Mouse (Mus musculus): ENCODE measurements around the gene Sergef.

Gene Sergef

DNA sequence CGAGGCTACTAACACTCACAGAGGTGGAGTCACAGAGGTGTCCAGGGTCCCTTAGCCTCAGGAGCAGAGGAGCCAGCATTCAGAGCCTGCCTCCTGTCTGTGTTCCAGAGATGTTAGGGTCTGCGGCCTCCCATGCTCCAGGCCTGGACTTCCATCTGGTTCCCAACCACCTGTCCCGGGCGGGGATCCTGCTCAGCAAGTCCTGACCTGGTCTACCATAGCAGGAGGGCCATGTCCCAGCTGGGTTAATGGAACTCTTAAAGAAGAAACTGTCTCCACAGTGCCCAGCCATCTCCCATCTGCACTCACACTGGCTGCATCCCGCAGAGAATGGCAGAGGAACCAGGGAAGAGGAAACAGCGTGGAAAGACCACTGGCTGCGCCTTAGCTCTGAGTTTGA lies 234.9 kb downstream of the Sergef start:
- no peak for DNase-seq (ENCODE audit: low spot score in 2 of 2)

DNA sequence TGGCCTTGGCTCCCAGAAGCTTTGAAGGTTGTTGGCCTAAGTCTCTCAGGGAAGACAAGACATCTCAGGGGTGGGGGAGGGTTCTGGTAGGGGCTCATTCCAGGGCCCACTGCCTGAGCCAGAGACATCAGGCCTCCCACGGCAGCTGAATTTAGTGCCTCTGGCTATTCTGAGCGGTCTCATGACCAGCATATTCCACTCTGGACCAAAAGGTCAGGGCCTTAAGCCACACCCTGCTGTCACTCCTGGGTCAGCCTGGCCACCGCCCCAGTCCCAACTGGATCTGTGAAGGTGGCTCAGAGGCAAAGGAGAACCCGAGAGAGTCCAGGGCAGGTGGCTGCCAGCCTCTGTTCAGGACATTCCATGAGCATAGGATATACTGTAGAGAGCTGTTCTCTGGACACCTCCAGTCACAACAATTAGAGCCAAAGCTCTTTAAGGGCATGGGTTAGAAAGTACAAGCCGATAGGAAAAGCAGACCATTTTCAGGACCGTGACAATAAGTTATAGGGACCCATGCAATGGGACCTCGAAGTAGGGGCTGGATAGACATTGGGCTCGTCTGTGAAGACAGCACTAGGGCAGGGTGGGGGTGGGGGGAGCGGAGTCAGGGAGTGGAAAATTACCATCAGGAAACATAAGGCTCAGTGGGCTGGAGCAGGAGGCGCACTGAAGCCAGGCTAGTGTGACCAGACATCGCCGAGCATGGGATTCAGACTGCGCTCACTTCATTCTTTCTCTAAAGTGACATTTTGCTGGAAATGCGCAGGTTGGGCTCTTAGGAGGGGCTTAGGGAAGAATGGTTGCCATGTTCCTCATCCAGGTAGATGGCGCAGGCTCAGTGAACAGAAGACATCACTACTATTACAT lies 235.8 kb downstream of the Sergef start:
- no peak for DNase-seq (ENCODE audit: low spot score in 2 of 2)

DNA sequence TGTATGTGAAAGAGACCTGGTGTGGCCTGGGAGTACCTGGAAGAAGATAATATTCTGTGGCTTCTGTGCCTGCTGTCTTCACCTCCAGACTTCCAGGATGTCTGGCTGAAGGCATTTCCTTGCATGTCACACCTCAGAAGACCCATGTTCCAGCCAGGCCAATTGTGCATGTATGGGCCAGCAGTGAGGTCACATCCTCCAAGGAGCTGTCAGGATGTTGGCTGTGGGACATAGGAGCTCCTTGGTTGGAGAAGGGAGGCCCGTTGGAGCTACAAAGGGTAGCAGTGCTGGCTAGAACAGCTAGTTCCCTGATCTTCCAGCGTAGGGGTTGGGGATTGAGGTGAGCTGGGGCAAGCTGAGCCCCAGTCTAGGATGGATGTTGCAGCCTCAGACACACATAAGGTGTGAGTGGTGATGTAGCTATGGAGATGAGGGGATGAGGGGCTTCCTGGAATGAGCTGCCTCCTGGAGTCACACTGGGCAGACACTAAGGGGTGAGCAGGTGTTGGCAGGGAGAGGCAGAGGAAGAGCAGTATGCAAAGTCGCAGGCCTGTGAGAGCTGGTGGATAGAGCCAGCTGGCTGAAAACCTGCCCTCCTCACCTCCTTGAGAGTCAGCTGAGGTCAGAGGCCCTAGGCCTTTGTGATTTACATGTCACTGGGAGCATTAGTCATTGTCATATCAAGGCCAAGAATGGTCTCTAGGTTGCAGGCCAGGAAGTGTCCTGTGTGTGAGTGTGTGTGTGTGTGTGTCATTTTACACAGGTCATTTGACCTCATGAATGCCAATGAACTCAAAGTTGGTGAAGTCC lies 238.0 kb downstream of the Sergef start:
- DNase-seq (ENCODE audit: low spot score in 2 of 2) = no peak

DNA sequence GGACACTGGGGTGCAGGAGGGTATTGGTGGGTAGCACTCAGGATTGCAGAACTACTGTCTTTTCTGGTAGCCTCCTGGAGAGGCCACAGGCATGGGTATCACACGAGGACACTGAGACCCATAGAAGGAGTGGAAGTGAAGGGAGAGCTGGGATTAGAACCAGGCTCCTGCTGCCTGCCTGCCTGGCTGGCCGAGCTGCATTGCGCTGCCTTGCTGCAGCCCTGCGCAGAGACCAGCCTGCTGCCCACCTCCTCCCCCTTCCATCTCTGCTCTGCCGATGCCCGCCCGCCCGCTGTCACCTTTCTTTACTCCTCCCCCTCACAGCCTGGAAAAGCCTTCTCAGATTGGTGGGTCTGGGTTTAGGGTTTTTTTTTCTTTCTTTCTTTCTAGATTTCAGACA lies 239.3 kb downstream of the Sergef start:
- DNase-seq (ENCODE audit: low spot score in 2 of 2) = no peak

DNA sequence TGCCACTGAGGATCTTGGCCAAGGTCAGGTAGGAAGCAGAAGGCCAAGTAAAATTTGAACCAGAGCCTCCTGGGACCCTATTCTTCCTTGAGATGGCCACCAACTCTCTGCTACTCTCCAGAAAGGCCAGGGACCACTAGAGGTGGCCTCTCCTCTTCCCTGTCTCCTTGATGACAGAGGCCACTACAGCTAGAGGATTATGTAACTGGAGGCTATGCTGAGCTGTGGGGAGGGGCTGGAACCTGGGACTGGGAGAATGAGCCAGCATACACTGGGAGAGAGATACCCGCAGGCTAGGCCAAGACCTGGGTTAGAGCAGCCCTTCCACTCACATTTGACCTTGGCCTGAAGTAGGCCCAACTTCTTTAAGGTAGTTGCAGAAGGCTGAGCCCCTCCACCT lies 239.9 kb downstream of the Sergef start:
- DNase-seq (ENCODE audit: low spot score in 2 of 2) = no peak

DNA sequence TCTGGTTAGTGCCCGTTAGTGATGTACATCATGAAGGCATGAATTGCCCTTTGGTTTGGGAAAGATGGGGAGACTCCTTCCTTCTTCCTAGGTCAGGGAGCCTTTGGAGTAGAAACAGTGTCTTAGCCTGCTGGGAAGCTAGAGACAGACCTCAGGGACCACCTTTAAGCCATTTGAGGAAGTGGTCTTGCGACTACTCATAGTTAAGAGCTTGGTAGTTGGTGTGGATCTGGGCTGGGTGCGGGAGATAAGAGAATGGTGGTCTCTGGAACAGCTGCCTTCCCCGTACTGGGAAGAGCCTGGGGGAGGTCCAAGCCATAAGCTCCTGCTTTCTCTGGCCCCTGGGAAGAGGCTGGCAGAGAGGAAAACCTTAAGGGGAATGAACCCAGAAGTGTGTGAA lies 241.0 kb downstream of the Sergef start:
- DNase-seq (ENCODE audit: low spot score in 2 of 2) = no peak

DNA sequence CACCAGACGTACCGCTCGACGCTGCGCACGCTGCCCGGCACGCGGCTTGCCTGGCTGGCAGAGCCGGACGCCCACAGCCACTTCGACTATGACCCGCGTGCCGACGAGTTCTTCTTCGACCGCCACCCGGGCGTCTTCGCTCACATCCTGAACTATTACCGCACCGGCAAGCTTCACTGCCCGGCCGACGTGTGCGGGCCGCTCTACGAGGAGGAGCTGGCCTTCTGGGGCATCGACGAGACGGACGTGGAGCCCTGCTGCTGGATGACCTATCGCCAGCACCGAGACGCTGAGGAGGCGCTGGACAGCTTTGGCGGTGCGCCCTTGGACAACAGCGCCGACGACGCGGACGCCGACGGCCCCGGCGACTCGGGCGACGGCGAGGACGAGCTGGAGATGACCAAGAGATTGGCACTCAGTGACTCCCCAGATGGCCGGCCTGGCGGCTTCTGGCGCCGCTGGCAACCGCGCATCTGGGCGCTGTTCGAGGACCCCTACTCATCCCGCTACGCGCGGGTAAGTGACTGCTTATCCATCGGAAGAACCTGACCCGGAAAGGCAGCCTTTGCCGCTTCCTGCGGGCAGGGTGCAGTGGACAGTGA lies 241.8 kb downstream of the Sergef start:
- no peak for DNase-seq (ENCODE audit: low spot score in 2 of 2)

DNA sequence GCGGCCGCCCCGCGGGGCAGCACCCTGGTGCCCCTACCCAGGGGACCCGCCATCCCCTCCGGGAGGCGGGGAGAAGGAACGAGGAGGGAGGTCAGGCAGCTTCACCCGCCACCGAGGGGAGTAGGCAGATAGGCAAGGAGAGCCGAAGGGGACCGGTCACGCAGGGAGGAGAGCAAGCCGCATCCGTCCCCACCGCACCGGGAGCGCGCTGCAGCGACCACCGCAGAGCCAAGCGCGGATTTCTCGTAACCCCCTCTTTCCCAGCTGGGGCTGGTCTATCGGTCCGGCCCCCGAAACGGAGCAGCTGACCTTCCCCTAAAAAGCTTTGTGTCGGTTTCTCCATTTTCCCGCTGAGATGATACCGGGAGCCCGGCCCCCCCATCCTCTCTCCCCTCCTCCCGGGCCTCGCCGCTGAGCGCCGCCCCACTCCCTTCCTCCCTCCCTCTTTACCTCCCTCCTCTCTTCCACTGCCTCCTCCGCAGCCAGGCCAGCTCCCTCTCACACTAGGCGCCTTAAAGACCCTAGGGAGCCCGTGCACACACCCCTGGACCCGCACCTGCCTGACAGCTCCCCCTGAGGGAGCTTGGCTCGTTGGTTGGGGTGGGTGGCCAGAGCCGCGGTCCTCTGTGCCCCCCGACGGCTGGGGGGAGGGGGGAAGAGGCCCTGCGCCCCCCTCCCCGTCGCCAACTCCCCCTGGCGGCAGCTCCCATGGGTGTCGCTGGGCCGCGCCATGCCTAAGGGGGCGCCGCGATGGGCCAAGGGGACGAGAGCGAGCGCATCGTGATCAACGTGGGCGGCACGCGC lies 242.5 kb downstream of the Sergef start:
- peak; percentile 78 to 81 for DNase-seq (ENCODE audit: low spot score in 2 of 2)

DNA sequence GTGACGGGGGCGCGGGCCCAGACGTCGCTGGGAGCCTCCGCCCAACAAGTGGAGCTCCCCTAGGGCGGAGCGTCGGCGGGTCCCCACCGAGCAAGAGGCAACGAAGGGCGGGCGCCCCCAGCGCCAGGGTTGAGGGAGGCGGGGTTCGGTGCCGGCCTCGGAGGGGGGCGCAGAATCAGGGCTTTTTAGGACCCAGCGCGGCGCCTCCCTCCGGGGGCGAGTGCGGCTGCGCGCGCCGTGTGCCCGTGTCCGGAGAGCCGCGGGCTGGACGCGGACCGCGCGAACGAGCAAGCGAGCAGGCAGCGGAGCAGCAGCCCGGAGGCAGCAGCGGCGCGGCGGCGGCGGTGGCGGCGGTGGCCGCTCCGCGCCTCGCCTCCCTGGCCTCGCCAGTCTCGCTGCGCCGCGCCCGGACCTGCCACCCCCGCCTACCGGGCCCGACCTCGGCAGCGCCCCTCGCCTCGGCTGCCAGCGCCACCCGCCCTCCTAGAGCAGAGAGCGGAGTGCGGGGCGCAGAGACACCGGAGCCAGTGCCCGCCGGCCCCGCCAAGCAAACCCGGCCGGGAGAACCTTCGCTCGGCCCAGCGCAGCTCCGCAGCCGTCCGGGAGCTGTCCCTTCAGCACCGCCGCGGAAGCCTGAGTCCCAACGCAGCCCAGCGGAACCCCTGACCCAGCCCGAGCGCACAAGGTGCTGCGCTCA lies 243.2 kb downstream of the Sergef start, which contains the start of gene Kcnc1:
Kcnc1 (plus strand) TSS at position 267 of the 697 bp plus-strand sequence.
- peak; percentile 83 to 84 for DNase-seq (ENCODE audit: low spot score in 2 of 2)

DNA sequence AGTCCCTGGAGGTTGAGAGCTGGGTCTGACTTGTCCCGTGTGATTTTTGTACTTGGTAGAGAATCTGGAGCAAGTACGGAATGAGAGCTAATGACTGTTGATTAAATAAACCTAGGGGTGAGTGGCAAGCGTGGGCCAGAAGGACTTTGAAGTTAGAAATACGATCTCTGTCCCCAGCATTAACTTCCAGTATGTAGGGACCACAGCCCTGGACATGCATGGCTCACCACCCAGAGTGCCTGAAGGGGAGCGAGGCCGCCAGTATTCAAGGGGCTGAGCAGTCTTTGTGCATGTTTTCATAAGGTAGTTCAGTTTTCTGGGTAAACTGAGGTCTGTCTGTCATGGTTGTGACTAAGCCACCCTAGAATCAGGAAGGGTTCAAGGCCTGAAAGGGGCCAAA lies 244.0 kb downstream of the Sergef start:
- no peak for DNase-seq (ENCODE audit: low spot score in 2 of 2)

DNA sequence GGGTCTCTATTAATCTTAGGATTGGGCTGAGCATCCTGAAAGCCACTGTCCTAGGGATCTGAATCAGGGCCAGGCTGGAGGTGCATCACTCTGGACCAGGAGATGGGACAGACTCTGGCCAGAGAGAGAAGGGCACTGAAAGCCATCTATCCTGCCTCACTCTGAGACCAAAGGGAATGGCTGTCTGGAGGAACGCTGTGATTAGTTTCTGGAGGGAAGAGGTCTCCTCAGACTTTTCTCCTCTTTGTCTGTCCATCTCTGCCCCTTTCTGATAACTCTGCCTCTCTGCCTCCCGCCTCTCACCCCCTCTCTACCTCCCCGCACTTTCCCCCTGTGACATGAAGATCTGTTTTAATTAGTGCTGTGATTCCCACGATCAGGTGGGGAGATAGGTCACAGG lies 244.7 kb downstream of the Sergef start:
- no peak for DNase-seq (ENCODE audit: low spot score in 2 of 2)

DNA sequence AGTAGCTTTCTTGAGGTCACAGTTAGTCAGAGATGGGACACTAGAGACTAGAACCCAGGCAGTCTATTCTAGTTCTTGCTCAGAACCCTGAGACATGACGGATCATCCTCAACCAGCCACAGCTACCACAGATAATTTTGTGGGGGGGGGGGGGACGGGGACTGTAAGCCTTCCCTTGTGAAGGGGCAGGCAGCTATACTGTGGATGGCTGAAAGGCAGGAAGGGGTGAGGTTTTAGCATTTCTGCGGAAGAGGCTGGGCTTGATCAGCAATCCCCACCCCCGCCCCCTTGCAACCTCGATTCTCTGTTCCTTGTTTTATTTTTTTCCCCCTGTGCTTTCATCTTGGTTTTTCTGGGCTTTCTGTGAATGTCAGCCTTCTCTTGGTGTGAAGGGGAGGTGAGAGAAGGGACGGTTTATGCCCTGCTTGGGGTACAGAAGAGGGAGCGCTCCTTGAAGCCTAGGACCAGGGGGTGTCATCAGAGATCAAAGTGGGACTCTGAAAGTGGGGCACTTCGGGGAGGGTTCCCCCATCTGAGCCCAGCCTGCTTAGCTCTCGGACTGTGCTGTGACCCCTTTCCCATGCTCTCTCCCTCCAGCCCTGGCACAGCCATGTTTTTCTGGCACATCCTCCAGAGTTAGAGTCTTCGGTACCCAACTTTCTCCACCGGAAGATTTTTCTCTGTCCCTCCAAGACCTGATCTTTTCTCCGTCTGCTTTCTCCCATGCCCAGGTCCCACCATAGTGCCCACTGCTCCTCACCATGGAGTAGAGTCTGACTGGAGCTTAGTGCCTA lies 245.7 kb downstream of the Sergef start:
- DNase-seq (ENCODE audit: low spot score in 2 of 2) = no peak
